Mouse (Mus musculus): ENCODE data around the gene Tbc1d1. TPM values are rescaled to one million over a fixed set of nuclear protein-coding genes. Genes with fewer than 3 reads are reported as not detected.

The Tbc1d1 gene
- total and polyA plus RNA-seq, 2 experiments from 2014 or later = 5.9 to 20.5 TPM

- no peak overlapping the region for H3K9ac ChIP-seq
- no peak overlapping the region for H3K4me3 ChIP-seq (ENCODE audit: low read depth, low read length)
- no peaks in the 10 kb centered on the region for H3K9me3 ChIP-seq (ENCODE audit: low read length)
- no peaks in the 10 kb centered on the region for H3K27me3 ChIP-seq (ENCODE audit: insufficient read depth, low read length)
- no peak overlapping the region for H3K27ac ChIP-seq (ENCODE audit: low read depth, low read length)
- DNase-seq = no peak
- ATAC-seq = no peak
- H3K36me3 ChIP-seq (ENCODE audit: insufficient read depth) = no peaks in the 10 kb centered on the region
- H3K4me2 ChIP-seq (ENCODE audit: low read depth) = no peak overlapping the region
- no peaks in the 10 kb centered on the region for H3K4me1 ChIP-seq (ENCODE audit: insufficient read depth)
- WGBS = 83% methylated on average over 13 of the region's 13 CpGs
- no peak for TF ChIP-seq CTCF (IDR thresholded peaks at IDR 0.05; ENCODE audit: low read depth)
Measured at GRCm38 (mm10) chr5:64372292-64372961, 216.3 kb downstream of the Tbc1d1 start.

- Histone ChIP-seq H3K27ac (ENCODE audit: low read depth, low read length) (no peak overlapping the region), H3K9me3 (ENCODE audit: low read length) (no peaks in the 10 kb centered on the region), H3K27me3 (ENCODE audit: insufficient read depth, low read length) (no peaks in the 10 kb centered on the region), H3K36me3 (ENCODE audit: insufficient read depth) (no peaks in the 10 kb centered on the region), H3K4me2 (ENCODE audit: low read depth) (no peak overlapping the region), H3K4me1 (ENCODE audit: insufficient read depth) (no peaks in the 10 kb centered on the region), H3K9ac (no peak overlapping the region), H3K4me3 (ENCODE audit: low read depth, low read length) (no peak overlapping the region)
- TF ChIP-seq CTCF (IDR thresholded peaks at IDR 0.05; ENCODE audit: low read depth) = no peak
- 96% methylated on average over 5 of the region's 5 CpGs for WGBS
- ATAC-seq (no peak), DNase-seq (no peak)
Measured at GRCm38 (mm10) chr5:64373695-64374094, 217.6 kb downstream of the Tbc1d1 start.

GRCm38 (mm10) chr5:64375851-64376250 lies 219.7 kb downstream of the Tbc1d1 start:
- Histone ChIP-seq H3K9ac (no peak overlapping the region), H3K4me1 (ENCODE audit: insufficient read depth) (no peaks in the 10 kb centered on the region), H3K27me3 (ENCODE audit: insufficient read depth, low read length) (no peaks in the 10 kb centered on the region), H3K9me3 (ENCODE audit: low read length) (no peaks in the 10 kb centered on the region), H3K4me3 (ENCODE audit: low read depth, low read length) (no peak overlapping the region), H3K36me3 (ENCODE audit: insufficient read depth) (no peaks in the 10 kb centered on the region), H3K27ac (ENCODE audit: low read depth, low read length) (no peak overlapping the region), H3K4me2 (ENCODE audit: low read depth) (no peak overlapping the region)
- 85% methylated on average over 3 of the region's 3 CpGs for WGBS
- DNase-seq (no peak), ATAC-seq (no peak)
- no peak for TF ChIP-seq CTCF (IDR thresholded peaks at IDR 0.05; ENCODE audit: low read depth)

DNA sequence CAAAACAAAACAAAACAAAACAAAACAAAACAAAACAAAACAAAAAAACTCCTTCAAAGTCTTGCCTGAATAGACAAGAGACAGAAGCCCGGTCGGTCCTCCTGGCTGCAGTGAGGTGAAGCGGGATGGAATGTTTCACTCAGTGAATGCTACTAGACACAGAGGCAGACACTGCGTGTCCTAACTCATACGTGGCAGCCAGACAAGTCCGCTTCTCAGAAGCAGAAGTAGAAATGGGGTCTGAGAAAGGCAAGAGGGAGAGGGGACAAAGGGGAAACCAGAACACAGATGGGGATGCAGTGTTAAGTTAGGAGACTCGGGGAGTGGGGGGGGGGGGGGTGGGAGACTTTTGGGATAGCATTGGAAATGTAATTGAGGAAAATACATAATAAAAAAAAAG lies 220.4 kb downstream of the Tbc1d1 start:
- ATAC-seq (no peak), DNase-seq (no peak)
- Histone ChIP-seq H3K27me3 (ENCODE audit: insufficient read depth, low read length) (no peaks in the 10 kb centered on the region), H3K9ac (no peak overlapping the region), H3K4me1 (ENCODE audit: insufficient read depth) (no peaks in the 10 kb centered on the region), H3K4me2 (ENCODE audit: low read depth) (no peak overlapping the region), H3K9me3 (ENCODE audit: low read length) (no peaks in the 10 kb centered on the region), H3K27ac (ENCODE audit: low read depth, low read length) (no peak overlapping the region), H3K4me3 (ENCODE audit: low read depth, low read length) (no peak overlapping the region), H3K36me3 (ENCODE audit: insufficient read depth) (no peaks in the 10 kb centered on the region)
- WGBS = 58% methylated on average over 7 of the region's 7 CpGs
- no peak for TF ChIP-seq CTCF (IDR thresholded peaks at IDR 0.05; ENCODE audit: low read depth)

DNA sequence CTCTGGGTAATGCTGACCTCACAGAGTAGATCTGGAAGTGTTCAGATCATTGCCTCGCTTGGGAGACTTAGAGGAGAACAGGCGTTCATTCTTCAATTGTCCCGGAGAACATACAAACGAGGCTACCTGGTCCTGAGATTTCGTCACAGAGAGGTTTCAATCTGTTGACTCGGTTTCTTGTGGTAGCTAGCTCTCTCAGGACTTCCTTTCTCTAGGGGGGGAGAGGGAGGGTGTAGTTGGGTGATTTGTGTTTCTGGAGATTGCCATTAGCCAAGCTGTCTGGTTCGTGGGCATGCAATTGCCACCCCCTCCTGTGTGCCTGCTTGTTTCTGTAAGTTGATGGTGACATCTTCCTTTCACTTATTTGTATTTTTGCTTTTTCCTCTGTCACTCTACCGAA lies 221.6 kb downstream of the Tbc1d1 start:
- H3K27me3 ChIP-seq (ENCODE audit: insufficient read depth, low read length) = no peaks in the 10 kb centered on the region
- 75% methylated on average over 8 of the region's 8 CpGs for WGBS
- H3K27ac ChIP-seq (ENCODE audit: low read depth, low read length) = no peak overlapping the region
- no peak overlapping the region for H3K4me3 ChIP-seq (ENCODE audit: low read depth, low read length)
- H3K9me3 ChIP-seq (ENCODE audit: low read length) = no peaks in the 10 kb centered on the region
- no peak for ATAC-seq
- H3K4me2 ChIP-seq (ENCODE audit: low read depth) = no peak overlapping the region
- no peaks in the 10 kb centered on the region for H3K4me1 ChIP-seq (ENCODE audit: insufficient read depth)
- H3K9ac ChIP-seq = no peak overlapping the region
- H3K36me3 ChIP-seq (ENCODE audit: insufficient read depth) = no peaks in the 10 kb centered on the region
- no peak for TF ChIP-seq CTCF (IDR thresholded peaks at IDR 0.05; ENCODE audit: low read depth)
- DNase-seq = no peak

GRCm38 (mm10) chr5:64378591-64379275 lies 222.6 kb downstream of the Tbc1d1 start:
- H3K4me3 ChIP-seq (ENCODE audit: low read depth, low read length) = no peak overlapping the region
- no peak overlapping the region for H3K4me2 ChIP-seq (ENCODE audit: low read depth)
- no peak for DNase-seq
- H3K9ac ChIP-seq = no peak overlapping the region
- H3K27me3 ChIP-seq (ENCODE audit: insufficient read depth, low read length) = no peaks in the 10 kb centered on the region
- H3K27ac ChIP-seq (ENCODE audit: low read depth, low read length) = 0 out of 2 replicates have a peak overlapping the region, but pooled peaks have one; percentile 35
- TF ChIP-seq CTCF (IDR thresholded peaks at IDR 0.05; ENCODE audit: low read depth) = no peak
- H3K4me1 ChIP-seq (ENCODE audit: insufficient read depth) = no peaks in the 10 kb centered on the region
- 63% methylated on average over 13 of the region's 13 CpGs for WGBS
- no peak for ATAC-seq
- H3K36me3 ChIP-seq (ENCODE audit: insufficient read depth) = no peaks in the 10 kb centered on the region
- no peaks in the 10 kb centered on the region for H3K9me3 ChIP-seq (ENCODE audit: low read length)

DNA sequence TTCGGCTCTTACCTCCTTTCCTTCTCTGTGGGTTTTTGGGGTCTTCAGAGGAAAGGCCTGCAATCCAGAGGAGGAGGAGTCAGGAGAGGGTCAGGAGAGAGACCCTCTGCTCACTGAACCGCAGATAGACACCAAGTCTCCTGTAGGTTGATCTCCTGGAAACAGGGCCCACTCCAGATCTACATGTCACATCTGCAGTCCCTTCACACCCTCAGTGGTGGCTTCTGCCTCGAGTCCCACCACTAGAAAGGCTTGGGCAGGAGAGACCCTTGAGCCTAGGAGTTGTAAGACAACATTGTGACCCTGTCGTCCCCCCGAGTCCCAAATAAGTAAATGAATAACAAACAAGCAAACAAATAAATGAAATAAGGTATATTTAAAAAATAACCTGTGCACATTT lies 223.7 kb downstream of the Tbc1d1 start:
- Histone ChIP-seq H3K27ac (ENCODE audit: low read depth, low read length) (no peak overlapping the region), H3K4me2 (ENCODE audit: low read depth) (no peak overlapping the region), H3K4me1 (ENCODE audit: insufficient read depth) (no peaks in the 10 kb centered on the region), H3K27me3 (ENCODE audit: insufficient read depth, low read length) (no peaks in the 10 kb centered on the region), H3K9me3 (ENCODE audit: low read length) (no peaks in the 10 kb centered on the region), H3K9ac (no peak overlapping the region), H3K4me3 (ENCODE audit: low read depth, low read length) (no peak overlapping the region), H3K36me3 (ENCODE audit: insufficient read depth) (no peaks in the 10 kb centered on the region)
- ATAC-seq (no peak), DNase-seq (no peak)
- 90% methylated on average over 5 of the region's 5 CpGs for WGBS
- no peak for TF ChIP-seq CTCF (IDR thresholded peaks at IDR 0.05; ENCODE audit: low read depth)

All from forebrain, postnatal 0 days (tissue).